Mouse (Mus musculus) intestine, postnatal 0 days (tissue): ENCODE results near the gene Grip1. TPM values are rescaled to one million over a fixed set of nuclear protein-coding genes. Genes with fewer than 3 reads are reported as not detected.

ENCODE experiments used
- ATAC-seq: fragments of 200-750 bp; cut with Nextera tagmentation; 2 replicates; pipeline ENCODE4 v1.8.0; 2017; ENCODE audit warnings: mild to moderate bottlenecking, moderate TSS enrichment, moderate library complexity
- H3K27ac ChIP-seq: fragments of 300-500 bp; sonication (generic); 2 replicates; pipeline ENCODE4 v1.5.1; 2014; ENCODE audit warnings: mild to moderate bottlenecking, low read depth, low read length, moderate library complexity
- H3K27me3 ChIP-seq: fragments of 300-500 bp; sonication (generic); replicated peaks from 2 replicates; pipeline ENCODE4 v1.6.1; 2014; ENCODE audit warnings: low read length, mixed read lengths; ENCODE audit not compliant: control insufficient read depth, insufficient read depth
- H3K36me3 ChIP-seq: fragments of 300-500 bp; sonication (generic); 2 replicates; pipeline ENCODE4 v1.6.1; 2014; ENCODE audit warnings: mild to moderate bottlenecking, moderate library complexity; ENCODE audit not compliant: control insufficient read depth, insufficient read depth
- H3K4me1 ChIP-seq: fragments of 300-500 bp; sonication (generic); replicated peaks from 2 replicates; pipeline ENCODE4 v1.6.1; 2014; ENCODE audit warnings: antibody characterized with exemption, low read length, mixed read lengths; ENCODE audit not compliant: control insufficient read depth, insufficient read depth
- H3K4me2 ChIP-seq: fragments of 300-500 bp; sonication (generic); replicated peaks from 2 replicates; pipeline ENCODE4 v1.6.1; 2014; ENCODE audit warnings: low read depth, mild to moderate bottlenecking, moderate library complexity
- H3K4me3 ChIP-seq: fragments of 300-500 bp; sonication (generic); 2 replicates; pipeline ENCODE4 v1.5.1; 2014; ENCODE audit warnings: low read depth, low read length
- H3K9ac ChIP-seq: fragments of 300-500 bp; sonication (generic); 2 replicates; pipeline ENCODE4 v1.6.1; 2014; ENCODE audit warnings: mild to moderate bottlenecking, low read depth, low read length
- H3K9me3 ChIP-seq: fragments of 300-500 bp; sonication (generic); 2 replicates; pipeline ENCODE4 v1.6.1; 2016; ENCODE audit warnings: mixed run types; ENCODE audit not compliant: control insufficient read depth
- CTCF ChIP-seq: sonication (generic); IDR thresholded peaks from 2 replicates; pipeline ENCODE4 v1.5.1; 2016; ENCODE audit warnings: low read depth, mild to moderate bottlenecking, control low read depth, antibody characterized with exemption, moderate library complexity
- WGBS: fragments of 180-500 bp; shearing (Covaris S2); extraction: QIAGEN DNeasy Blood & Tissue Kit; methylation state at CpG from one replicate; pipeline ENCODE4 v1.1.7; 2014; 5-methylcytosine and 5-hydroxymethylcytosine counted together
- polyA plus RNA-seq: library from polyadenylated mRNA; unstranded; fragments of >200 nt; fragmentation: Nextera tagmentation; extraction: Ambion mirVana; gene quantifications from 2 replicates; pipeline ENCODE4 v1.2.1, GENCODE M21; 2015

Gene Grip1
- polyA plus RNA-seq, 1 experiment from 2014 or later, result 0.48 TPM

DNA sequence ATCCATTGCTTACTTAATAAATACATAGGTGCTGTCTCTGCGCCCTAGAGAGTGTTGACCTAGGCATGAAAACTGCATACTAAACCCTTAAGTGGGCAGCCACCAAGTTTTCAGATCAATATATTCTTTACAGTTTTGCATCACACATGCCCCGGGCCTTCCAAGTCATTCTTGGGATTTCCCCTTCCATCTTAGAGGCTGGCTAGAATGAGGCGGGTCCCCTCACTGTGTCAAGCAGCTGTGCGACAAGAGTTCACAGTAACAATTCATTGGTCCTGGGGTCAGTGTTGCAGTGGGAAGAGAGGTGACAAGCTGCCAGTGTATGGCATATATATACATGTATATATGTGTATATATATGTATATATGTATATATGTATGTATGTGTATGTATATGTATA is 388.4 kb downstream of the Grip1 start:
- ATAC-seq, result no peak
- 85% methylated on average over 4 of the region's 4 CpGs for WGBS
- no peak overlapping the region for H3K27ac ChIP-seq
- no peak overlapping the region for H3K4me2 ChIP-seq
- no peak for TF ChIP-seq CTCF
- H3K9ac ChIP-seq, result no peak overlapping the region
- H3K4me3 ChIP-seq, result no peak overlapping the region
- H3K36me3 ChIP-seq, result no peaks in the 10 kb centered on the region
- H3K27me3 ChIP-seq, result no peaks in the 10 kb centered on the region
- no peaks in the 10 kb centered on the region for H3K9me3 ChIP-seq
- H3K4me1 ChIP-seq, result no peaks in the 10 kb centered on the region

DNA sequence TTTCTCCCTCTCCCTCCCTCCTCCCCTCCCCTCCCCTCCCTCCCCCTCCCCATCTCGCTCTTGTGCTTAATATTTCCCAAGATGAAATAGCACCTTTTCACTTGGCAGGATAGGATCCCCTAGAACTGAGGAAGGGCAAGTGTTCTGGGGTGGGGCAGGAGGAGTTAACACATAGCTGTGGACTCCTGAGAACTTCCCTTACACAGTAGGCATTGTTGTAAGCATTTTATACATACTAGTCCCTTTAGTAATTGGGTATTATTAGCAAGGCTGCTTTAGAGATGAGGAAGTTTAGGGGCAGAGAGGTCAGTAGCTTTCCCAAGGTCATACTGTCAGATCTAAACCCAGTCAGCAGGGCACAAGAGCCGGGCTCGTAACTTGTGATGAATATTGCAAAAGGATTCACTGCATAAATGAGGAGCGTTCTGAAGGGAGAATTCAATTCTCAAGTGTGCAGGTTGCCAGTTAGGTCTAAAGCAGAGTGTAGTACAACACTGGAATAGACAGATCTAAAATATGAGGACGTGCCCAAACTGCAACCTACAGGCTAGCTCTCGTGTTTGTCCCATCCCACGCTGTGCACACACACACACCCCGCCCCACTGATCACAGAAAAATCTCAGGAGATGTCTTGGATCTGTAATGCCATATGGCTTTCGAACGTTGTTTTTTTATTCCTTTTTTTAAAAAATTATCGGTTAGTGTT is 392.2 kb downstream of the Grip1 start:
- Histone ChIP-seq H3K4me3 (no peak overlapping the region), H3K9ac (no peak overlapping the region), H3K4me1 (no peaks in the 10 kb centered on the region), H3K9me3 (no peaks in the 10 kb centered on the region), H3K36me3 (no peaks in the 10 kb centered on the region), H3K27me3 (no peaks in the 10 kb centered on the region), H3K27ac (no peak overlapping the region), H3K4me2 (no peak overlapping the region)
- TF ChIP-seq CTCF, result no peak
- ATAC-seq, result no peak
- 90% methylated on average over 11 of the region's 11 CpGs for WGBS

DNA sequence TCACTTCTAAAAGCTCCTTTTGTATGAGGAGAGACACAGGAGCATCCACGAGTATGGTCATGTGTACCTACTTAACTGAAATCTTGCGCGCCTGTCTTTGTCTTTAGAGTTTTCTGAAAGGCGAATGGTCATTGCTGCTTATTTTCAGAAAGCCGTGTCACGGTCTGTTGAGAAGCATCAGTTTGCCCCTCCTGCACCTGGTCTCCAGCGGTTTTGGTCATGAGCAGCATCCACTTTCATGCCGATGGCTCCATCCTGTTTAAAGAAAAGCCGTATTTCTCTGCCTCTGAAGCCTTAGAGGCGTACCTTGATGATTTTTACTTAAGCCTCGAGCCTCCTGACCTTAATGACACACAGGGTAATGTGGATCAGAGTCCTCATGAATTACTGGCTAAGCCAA is 398.0 kb downstream of the Grip1 start:
- H3K4me1 ChIP-seq, result no peaks in the 10 kb centered on the region
- H3K9me3 ChIP-seq, result no peaks in the 10 kb centered on the region
- no peak overlapping the region for H3K27ac ChIP-seq
- H3K4me3 ChIP-seq, result no peak overlapping the region
- no peak overlapping the region for H3K4me2 ChIP-seq
- no peaks in the 10 kb centered on the region for H3K27me3 ChIP-seq
- WGBS, result 89% methylated on average over 11 of the region's 11 CpGs
- ATAC-seq, result no peak
- no peaks in the 10 kb centered on the region for H3K36me3 ChIP-seq
- H3K9ac ChIP-seq, result no peak overlapping the region
- no peak for TF ChIP-seq CTCF

DNA sequence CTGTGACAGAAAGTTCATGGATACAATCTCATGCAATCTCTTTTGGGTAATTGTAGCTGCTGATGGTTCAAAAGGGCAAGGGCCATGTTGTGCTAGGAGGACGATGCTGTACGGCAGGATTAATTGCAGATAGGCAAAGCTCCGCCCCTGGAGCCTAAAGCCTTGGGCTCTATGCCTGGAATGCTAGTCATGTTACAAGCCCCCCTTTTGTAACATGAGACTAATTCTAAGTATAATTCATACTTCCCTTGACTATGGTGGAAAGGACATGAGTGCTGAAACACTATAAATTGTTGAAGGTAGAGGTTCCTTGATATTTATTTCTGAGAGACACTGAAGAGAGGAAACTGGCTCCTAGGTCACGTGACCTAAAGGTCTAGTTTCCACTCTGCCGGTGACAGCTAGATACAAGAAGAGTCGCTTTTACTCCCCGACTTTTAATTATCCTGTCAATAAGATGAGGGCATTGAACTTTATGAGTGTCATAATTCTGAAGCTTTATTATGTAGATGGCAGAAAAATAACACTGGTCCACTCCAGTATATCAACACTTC is 399.0 kb downstream of the Grip1 start:
- no peak overlapping the region for H3K4me2 ChIP-seq
- no peaks in the 10 kb centered on the region for H3K4me1 ChIP-seq
- H3K36me3 ChIP-seq, result no peaks in the 10 kb centered on the region
- WGBS, result 53% methylated on average over 7 of the region's 7 CpGs
- TF ChIP-seq CTCF, result no peak
- no peaks in the 10 kb centered on the region for H3K9me3 ChIP-seq
- H3K27me3 ChIP-seq, result no peaks in the 10 kb centered on the region
- no peak overlapping the region for H3K27ac ChIP-seq
- no peak overlapping the region for H3K4me3 ChIP-seq
- no peak overlapping the region for H3K9ac ChIP-seq
- no peak for ATAC-seq

DNA sequence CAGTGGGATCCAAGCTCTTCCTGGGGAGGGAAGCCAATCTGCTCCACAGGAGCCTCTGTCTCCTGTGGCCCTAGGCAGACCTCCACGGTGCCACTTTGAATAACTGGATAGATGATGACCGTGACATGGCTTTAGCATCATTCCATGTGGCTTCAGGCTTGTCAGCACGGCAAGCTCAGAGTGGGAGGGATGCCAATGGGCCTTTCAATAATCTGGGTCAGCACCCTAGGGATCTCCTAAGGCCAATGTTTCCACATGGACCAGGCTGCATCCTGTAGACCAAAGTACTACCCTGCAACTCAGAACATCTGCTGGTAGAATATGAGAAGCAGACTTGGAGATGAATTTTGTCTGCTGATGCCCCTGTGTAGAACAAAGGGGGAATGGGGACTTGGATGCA is 414.1 kb downstream of the Grip1 start:
- H3K36me3 ChIP-seq, result no peaks in the 10 kb centered on the region
- 85% methylated on average over 3 of the region's 3 CpGs for WGBS
- no peak overlapping the region for H3K27ac ChIP-seq

GRCm38 (mm10) chr10:119868995-119869579 is 415.5 kb downstream of the Grip1 start:
- H3K27ac ChIP-seq, result no peak overlapping the region
- TF ChIP-seq CTCF, result no peak
- H3K9ac ChIP-seq, result no peak overlapping the region
- H3K27me3 ChIP-seq, result no peaks in the 10 kb centered on the region
- H3K9me3 ChIP-seq, result no peaks in the 10 kb centered on the region
- no peaks in the 10 kb centered on the region for H3K4me1 ChIP-seq
- WGBS, result 84% methylated on average over 11 of the region's 11 CpGs
- no peak overlapping the region for H3K4me2 ChIP-seq
- no peak for ATAC-seq
- H3K36me3 ChIP-seq, result no peaks in the 10 kb centered on the region
- no peak overlapping the region for H3K4me3 ChIP-seq

More for the DNA sequence above, 414.1 kb downstream of the Grip1 start:
- ATAC-seq, result no peak
- no peak for TF ChIP-seq CTCF
- Histone ChIP-seq H3K9ac (no peak overlapping the region), H3K4me3 (no peak overlapping the region), H3K4me2 (no peak overlapping the region), H3K27me3 (no peaks in the 10 kb centered on the region), H3K4me1 (no peaks in the 10 kb centered on the region), H3K9me3 (no peaks in the 10 kb centered on the region)
